Mouse (Mus musculus): Measurements from ENCODE around the gene Csnk1e.
"Not testable (repeated sequence)": the region's sequence is repeated elsewhere in the genome, so short reads cannot be mapped to it uniquely, and the experiment has no call there.

Csnk1e gene

DNA sequence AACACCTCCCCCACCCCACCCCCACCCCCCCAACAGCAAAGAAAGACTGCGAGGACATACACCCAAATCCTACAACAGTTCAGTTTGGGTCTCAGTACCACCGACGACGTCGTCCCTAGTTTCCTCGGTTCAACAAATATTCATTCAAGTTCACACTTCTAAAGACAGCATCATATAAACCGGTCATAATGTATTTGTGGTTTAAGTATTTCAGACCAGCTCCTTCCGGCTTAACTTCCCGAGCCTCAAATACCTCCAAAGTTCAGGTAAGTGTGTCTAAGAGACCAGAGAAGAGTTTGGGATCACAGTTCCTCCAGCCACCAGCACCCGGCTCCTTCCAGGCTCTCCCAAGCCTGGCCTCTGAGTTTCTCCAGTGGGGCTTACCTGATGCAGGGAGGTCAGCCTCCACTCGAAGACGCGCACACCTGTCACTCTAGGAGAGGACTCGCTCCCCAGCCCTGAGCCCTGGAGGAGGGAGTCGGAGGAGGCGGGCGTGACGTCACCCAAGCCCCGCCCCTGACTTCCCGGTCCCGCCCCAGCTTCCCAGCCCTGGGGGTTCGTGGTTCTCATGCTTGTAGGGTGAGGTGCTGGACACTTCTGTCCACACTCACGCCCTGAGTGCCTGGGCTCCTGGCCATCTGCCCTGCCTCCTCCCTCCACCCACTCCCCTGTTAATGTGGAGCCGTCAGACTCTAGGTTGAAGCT, at the start of gene Csnk1e:
Gene Csnk1e, minus strand, starts transcription at position 461 of the 705 bp plus-strand sequence.
- in situ Hi-C loops (cut with MboI, MseI), result no loop called here

DNA sequence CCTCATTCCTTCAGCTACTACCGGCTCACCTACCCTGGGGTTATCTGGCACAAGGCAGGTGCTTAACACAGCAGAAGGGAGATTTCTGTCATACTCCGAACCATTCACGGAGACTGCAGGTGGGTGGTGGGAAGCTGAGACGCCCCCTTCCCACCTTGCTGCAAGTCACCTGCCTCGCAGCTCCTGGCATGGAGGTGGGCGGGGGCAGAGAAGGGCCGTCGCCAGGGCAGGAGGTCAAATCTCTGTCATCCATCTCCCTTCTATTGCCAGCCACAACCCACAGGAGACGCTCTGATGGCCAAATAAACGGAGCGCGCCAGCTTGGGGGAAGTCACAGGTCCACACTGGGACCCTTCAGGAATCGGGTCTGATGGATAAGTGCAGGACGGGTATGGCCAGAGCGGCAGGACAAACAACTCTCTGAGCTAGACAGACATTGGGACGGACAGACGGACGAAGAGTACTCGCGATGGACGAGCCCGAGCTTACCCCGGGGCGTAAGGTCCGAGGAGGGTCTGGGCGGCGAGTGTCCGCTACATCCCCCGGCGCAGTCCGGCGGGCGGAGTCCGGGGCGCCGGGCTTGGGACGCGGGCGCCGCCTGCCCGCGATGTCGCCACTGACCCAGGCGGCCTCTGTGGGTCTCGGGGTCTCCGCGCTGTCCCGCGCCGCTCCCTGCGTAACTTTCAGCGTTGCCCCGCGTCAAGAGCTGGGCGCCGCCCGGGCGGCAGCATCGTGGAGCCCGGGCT, 49.5 kb upstream of the Csnk1e start, which contains the start of gene Kcnj4:
Gene Kcnj4, minus strand, starts transcription at position 535 of the 746 bp plus-strand sequence.
- in situ Hi-C loops (cut with MboI, MseI), result no loop called here

DNA sequence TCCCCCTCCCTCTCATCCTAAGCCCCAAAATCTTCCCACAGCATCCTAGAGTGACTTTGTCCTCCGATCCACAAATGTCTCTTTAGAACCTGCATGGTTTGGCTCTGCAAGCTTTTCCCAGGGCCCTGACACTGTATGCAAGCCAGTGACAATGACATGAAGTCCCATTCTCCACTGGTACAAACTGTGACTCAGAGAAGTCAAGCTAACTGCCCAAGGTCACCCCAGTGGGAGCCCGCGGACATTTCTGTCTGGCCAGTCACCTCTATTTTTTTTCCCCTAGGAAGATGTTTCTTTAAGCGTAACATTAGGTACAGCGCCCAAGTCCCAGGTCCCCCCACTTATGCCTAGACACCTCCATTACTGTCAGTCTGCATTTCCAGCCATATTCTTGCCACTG, 48.1 kb upstream of the Csnk1e start:
- in situ Hi-C loops (cut with MboI, MseI), result no loop called here

DNA sequence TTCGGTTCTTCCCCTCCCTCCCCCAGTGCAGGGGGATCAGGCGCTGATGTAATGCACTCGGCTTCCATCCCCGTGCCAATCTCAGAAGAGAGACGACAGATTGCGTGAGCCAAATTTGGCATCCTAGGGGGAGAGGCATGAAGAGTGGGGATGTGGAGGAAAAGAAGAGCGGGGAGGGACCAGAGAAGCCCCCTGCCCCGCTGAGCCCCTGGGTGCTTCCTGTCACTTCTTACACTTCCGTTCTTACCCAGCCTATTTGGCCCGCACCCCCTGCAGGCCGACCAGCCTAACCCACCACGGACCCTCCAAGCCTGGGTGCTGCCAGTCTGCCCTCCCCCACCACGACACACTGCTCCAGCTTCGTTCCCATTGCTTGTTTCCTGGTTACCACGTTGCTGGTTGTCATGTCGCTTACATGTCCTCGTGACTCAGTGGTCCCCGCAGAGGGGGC, 47.5 kb upstream of the Csnk1e start:
- in situ Hi-C loops (cut with MboI, MseI), result no loop called here

DNA sequence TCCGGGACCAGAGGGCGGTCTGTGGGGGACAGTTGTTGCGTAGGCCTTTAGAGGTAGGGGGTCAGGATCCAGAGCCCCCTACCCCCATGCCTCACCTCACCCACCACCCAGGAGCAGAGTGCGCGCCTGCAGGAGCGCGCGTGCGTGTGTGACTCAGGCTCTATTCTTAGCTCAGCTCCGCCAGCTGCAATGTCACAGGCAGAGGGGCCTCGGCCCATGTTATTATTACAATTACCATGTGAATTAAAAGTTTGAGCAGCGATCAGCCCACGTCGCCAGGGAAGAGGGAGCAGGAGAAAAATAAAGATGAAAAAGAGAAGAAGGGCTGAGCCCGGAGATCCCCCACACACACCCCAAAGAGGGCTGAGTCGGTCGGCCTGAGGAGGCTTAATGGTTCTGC, 44.7 kb upstream of the Csnk1e start:
- in situ Hi-C loops (cut with MboI, MseI), result no loop called here

DNA sequence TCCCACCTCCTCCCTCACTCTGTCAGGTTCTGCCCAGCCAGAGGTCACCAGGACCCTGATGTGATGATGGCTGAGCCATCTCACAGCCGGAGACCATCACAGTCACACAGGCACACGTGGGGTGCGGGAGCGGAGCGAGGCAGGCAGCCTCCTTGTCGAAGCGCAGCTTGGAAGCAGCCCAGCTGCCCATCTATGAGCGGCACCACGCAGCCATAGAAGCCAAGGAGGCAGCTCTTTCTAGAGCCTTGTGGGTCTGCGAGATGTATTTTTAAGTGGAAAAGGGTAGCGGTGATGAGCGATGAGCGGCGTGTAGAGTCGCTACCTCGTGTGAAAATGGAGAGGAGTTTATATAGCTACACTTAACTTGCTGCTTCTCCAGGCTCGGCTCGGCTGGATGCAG, 38.2 kb upstream of the Csnk1e start:
- in situ Hi-C loops (cut with MboI, MseI), result loop anchor here in 1 of 2 experiments (5.0 to 25.0 kb wide), 2 partner anchors 796 to 1306 kb away; no protein-coding TSS in a partner anchor

DNA sequence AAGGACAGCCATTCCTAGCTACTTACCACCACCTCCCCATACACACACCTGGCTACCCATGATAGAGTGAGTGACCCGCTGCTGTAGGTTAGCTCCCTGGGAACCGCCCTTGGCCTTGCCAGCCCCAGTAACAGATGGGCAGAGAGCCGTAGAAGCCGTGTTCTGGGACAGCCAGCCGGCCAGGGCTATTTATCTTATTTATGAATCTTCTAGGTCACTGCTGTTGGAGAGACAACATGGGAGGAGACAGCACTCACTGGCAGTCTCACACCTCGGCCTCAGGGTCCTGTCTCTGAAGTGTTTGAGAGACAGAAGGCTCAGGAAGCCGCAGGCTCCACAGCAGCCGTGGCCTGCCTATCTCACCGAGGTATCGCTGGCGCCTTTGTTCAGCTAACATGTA, 34.1 kb upstream of the Csnk1e start:
- in situ Hi-C loops (cut with MboI, MseI), result loop anchor here in 1 of 2 experiments (25.0 kb wide), 1 partner anchor 1302 kb away; no protein-coding TSS in a partner anchor

DNA sequence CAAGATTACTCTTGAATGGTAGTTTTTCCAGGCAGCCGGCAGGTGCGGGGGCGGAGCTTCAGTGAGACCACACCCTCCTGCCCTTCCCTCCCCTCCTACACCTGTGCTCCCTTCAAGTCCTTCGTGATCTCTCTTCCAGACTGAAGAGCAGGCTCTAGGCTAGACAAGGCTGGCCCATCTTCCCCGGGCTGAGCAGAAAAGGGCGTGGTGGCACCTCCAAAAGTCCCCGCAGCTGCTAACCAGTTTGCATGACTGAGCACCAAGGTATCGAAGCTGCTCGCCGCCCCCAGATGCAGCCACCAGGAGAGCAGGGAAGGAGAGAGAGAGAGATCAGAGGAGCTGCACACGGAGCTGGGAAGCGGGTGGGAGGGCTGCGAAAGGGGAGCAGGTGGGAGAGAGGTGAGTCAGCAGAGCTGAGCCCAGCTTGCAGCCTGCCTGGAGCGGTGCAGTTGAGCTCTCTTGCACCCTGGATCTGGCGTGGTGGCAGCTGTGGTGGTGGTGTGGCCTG, 25.9 kb upstream of the Csnk1e start:
- in situ Hi-C loops (cut with MboI, MseI), result loop anchor here in 1 of 2 experiments (25.0 kb wide), 1 partner anchor 1294 kb away; no protein-coding TSS in a partner anchor

DNA sequence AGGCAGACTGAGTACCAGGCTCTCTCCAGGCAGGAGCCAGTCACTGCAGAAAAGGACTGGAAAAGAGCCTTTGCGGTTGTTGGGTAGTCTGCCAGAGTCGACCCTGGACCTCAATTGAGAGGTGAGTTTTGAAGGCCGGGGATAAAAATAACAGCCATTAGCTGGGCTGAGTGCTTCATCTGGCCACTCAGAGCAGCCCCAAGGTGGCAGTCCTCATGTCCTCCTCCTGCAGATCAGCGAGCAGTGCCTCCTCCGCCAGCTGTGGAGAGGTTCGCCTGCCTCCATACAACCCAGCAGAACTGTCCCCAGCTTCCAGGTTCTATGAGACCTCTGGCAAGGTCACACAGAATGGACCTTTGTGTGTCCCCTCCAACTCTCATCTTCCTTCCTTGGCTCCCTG, 21.9 kb upstream of the Csnk1e start:
- in situ Hi-C loops (cut with MboI, MseI), result loop anchor here in 1 of 2 experiments (10.0 to 25.0 kb wide), 2 partner anchors 232 to 1290 kb away; no protein-coding TSS in a partner anchor

DNA sequence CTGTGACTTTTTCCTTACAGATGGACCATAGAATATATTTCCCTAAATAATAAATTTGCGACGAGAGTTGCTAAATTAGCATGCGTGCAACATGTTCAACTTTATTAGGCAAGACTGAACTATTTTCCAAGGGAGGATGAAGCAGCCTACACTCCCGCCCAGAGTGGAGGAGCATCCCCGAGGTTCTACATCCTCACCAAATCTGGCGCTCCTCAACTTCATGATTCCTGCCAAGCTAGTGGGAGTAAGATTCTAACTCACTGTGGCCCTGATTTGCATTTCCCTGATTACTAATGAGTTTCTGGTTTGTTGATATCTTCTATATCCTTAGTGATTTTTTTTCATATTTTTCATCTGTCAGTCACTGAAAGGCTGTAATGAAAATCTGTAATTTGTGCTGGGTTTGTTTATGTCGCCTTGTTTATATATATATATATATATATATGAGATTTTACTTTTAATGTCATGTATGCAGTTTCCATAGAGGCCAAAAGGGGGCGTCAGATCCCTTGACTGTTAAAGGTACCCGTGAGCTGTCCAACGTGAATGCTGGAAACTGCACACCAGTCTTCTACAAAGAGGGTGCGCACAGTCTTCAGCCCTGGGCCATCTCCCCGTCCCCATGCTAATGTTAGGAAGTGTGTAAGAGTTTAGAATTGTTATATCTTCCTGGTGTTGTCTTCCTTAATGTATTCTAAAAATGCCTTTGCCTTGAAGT, 18.4 kb upstream of the Csnk1e start:
- in situ Hi-C loops (cut with MboI, MseI), result loop anchor here in 1 of 2 experiments (10.0 kb wide), 1 partner anchor 229 kb away; no protein-coding TSS in a partner anchor

DNA sequence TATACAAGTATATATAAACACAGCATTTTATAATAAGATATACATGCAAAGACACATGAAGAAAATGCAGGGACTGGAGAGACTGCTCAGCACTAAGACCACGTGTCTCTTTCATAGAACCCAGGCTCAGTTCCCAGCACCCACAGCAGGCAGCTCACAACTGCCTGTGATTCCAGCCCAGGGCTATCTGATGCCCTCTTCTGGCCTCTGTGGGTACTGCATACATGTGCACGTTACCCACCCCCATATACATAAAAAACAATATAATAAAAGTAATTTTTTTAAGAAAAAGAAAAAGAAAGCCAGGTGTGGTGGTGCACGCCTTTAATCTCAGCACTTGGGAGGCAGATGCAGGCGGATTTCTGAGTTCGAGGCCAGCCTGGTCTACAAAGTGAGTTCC, 17.7 kb upstream of the Csnk1e start:
- in situ Hi-C loops (cut with MboI, MseI), result loop anchor here in 1 of 2 experiments (10.0 kb wide), 1 partner anchor 228 kb away; no protein-coding TSS in a partner anchor

DNA sequence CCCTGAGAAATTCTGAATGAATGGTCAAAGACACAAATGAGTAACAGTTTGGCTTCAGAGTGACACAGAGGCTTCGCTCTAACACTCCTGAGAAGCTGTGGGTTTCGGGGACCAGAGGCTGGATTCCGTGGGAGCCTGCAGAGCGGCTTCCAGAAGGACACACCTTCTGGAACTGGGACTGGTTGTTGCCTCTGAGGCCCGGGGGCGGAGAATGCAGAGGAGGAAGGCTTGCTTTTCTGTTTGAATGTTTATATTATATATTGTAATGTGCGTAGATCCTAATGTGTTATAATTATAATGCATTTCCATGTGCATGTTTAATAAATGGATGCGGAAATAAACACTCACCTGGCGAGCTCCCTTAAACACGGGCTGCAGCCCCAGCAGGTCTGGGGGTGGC, 15.7 kb upstream of the Csnk1e start:
- in situ Hi-C loops (cut with MboI, MseI), result loop anchor here in 1 of 2 experiments (10.0 kb wide), 1 partner anchor 226 kb away; no protein-coding TSS in a partner anchor

DNA sequence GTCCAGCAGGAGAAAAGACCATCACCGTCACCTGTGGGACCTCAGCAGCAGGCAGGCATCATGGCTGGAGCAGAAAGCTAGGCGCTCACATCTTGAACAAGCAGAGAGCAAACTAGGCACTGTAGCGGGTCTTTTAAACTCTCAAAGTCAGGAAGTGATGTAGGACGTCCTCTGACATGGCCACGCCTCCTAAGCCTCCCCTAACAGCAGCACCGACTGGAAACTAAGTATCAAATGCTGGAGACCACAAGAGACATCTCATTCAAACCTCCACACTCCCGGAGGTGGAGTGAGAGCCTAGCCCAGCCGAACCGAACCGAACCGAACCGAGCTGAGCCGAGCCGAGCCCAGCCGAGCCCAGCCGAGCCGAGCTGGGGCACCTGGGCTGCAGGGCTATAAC, 15.2 kb upstream of the Csnk1e start:
- in situ Hi-C loops (cut with MboI, MseI), result loop anchor here in 1 of 2 experiments (10.0 kb wide), 1 partner anchor 226 kb away; no protein-coding TSS in a partner anchor

DNA sequence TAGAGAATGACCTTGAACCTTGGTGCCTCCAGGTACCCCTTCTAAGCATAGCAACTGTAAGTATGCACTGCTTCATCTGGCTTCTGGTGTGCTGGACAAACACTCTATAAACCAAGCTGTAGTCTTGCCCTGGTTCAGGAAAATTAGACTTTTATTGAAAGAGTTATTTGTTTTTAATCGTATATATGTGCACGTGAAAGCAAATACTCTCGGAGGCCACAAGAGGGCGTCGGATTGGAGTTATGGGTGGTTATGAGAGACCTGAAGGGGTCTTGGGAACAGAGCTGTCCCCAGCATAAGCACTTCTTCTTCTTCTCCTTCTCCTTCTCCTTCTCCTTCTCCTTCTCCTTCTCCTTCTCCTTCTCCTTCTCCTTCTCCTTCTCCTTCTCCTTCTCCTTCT, 14.2 kb upstream of the Csnk1e start:
- in situ Hi-C loops (cut with MboI, MseI), result loop anchor here (5.0 kb wide), 4 partner anchors 57 to 247 kb away; partner anchors contain the start of genes Gm49486 (in 1 of the 2) and Pick1 (in 1 of the 2)

DNA sequence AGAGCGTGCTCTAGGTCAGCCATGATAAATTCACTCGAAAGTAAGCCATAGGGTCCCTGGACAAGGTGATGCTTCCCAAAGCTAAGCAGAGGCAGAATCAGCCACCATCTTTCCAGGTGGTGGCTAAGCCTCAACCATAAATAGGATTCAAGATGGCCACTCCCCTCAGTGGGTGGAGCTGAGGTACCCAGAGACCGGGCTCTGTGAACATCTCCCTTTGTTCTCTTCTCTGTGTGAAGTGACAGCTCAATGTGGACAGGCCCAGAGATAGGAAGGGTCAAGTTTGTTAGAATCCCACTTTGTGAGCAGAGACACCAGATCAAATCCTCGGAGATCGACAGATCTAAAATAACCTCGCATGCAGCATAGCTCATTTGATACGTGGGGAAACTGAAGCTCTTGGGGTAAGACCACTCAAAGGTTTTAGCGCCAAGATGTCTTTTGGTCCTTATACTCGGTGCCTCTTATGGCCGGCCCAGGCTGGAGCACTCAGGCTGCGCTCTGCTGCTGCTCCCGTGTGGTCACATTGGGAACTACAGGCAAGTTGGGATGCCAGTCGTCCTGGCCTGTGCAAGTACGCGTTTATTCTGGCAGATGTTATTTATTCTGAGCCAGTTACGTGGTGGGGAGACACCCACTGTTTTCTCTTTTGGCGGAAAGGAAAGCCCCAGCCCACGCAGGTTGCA, 11.4 kb upstream of the Csnk1e start:
- in situ Hi-C loops (cut with MboI, MseI), result loop anchor here (5.0 kb wide), 4 partner anchors 54 to 244 kb away; partner anchors contain the start of genes Gm49486 (in 1 of the 2) and Pick1 (in 1 of the 2)

DNA sequence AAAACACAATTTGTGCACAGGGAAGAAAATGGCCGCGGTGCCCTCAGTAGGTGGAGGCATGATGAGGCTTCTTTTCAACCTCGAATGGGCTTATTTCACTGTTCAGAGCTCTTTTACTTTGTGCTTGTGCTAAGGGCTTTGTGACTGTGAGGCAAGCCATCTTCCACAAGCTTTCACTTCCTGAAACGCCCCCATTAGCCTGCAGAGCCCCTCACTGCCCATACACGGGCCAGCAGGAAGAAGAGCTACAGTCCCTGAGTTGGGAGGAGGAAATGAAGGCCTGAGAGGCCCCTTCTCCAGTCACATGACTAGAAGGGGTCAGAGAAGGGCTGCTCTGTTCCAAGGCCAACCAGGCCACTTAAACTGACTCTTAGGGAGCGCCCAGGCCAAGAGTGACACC, 1.2 kb upstream of the Csnk1e start:
- in situ Hi-C loops (cut with MboI, MseI), result no loop called here

DNA sequence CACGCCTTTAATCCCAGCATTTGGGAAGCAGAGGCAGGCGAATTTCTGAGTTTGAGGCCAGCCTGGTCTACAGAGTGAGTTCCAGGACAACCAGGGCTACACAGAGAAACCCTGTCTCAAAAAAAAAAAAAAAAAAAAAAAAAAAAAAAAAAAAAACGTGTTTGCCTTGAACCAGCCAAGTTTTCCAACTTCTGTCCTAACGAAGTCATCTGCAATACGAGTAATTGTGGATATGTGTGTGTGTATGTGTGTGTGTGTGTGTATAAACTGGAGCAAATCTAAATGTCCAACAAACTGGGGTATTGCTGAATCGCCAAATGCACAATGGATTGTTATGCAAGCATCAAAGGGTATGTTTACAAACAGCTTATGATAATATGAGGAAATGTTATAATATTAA, 738 bp upstream of the Csnk1e start:
- in situ Hi-C loops (cut with MboI, MseI), result not testable (repeated sequence)

DNA sequence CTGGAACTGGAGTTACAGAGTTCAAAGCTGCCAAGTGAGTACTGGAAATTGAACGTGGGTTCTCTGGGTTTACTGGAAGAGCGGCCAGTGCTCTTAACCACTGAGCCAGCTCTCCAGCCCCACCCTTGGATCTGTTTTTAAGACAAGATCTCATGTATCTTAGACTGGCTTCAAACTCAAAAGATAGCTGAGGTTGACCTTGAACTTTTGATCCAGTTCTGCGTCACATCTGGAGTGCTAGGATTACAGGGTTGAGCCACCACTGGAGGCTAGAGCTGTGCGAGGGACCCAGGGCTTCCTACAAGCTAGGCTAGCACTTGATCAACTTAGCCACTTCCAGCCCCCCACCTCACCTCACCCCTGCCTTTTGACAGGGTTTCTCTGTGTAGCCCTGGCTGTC, 1.5 kb downstream of the Csnk1e start:
- in situ Hi-C loops (cut with MboI, MseI), result no loop called here

DNA sequence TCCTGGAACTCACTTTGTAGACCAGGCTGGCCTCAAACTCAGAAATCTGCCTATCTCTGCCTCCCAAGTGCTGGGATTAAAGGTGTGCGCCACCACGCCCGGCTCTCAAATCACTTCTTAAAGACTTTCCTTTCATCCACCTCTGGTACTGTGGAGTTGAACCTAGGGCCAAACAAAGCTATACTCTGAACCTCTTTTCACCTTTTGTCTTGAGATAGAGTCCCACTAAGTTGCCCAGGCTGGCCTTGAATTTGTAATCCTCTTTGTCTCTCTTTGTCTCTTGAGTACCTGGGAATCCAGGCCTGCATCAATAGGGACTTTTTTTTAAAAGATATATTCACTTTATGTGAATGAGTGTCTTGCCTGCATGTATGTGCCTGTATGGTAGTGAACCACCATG, 7.3 kb downstream of the Csnk1e start:
- in situ Hi-C loops (cut with MboI, MseI), result no loop called here
